Mouse (Mus musculus) retina, postnatal 1 day (tissue): ENCODE results near the gene Prss37.

Source experiments
- DNase-seq: peaks from one replicate; pipeline ENCODE4 v3.0.0-alpha.2; 2012

Prss37 gene

DNA sequence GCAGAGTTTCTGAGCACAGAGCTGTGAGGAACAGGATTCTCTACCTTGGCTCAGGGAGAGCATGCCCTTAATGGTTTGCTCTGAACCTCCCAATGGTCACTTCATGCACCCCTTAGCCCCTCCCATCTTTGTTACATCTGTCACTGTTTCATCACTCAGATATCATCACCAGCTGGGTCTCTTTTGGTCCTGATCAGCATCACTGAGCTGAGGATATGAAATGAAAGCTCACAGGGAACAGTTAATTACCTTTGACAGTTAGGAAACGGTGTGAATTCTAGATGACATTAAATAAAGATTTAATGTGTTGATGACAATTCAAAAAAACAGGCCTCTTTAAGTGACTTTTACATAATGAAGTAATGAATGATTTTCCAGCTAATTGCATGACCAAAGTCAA, at the start of gene Prss37:
Gene Prss37 (minus strand): TSS at position 101 of the 400 bp plus-strand sequence.
- no peak for DNase-seq

GRCm38 (mm10) chr6:40554950-40555349, 35.6 kb upstream of the Prss37 start, which contains the start of gene Olfr461:
Gene Olfr461 (minus strand): TSS chr6:40555050.
- no peak for DNase-seq

DNA sequence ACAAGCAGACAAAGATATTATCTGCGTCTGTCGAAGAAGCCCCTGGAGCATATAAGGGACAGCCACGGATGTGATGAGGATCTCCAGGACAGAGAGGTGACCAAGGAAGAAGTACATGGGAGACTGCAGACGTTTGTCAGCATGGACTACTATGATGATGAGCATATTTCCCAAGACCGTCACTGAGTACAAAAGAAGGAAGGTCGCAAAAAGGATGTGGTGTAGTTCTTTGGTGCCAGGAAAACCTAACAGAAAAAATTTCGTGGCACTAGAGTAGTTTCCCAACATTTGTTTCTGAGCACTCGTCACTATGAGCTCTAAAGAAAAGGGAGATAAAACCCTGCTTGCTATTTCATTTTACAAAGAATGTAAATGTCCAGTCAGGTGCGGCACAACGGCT, 25.4 kb upstream of the Prss37 start:
- no peak for DNase-seq

DNA sequence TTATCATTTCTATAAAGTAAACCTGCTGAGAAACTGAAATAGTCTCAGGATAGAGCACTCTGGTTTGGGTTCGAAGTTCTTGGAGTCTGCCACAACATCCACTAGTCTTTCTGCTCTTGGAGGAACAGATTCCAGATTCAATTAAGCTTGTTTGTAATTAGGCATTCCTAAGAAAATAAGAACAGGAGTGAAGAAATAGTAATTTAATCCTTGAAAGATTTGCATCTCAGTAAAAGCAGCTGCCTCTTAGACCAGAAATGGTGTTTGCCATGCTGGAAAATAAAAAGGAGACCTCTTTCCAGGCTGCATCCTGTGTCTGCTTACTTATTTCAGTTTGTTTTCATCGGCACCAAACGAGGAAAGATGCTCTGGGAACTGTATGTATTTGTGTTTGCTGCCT, 26.1 kb downstream of the Prss37 start, which contains the start of gene Tas2r108:
Gene Tas2r108 (plus strand): TSS at position 301 of the 400 bp plus-strand sequence.
- DNase-seq: no peak

DNA sequence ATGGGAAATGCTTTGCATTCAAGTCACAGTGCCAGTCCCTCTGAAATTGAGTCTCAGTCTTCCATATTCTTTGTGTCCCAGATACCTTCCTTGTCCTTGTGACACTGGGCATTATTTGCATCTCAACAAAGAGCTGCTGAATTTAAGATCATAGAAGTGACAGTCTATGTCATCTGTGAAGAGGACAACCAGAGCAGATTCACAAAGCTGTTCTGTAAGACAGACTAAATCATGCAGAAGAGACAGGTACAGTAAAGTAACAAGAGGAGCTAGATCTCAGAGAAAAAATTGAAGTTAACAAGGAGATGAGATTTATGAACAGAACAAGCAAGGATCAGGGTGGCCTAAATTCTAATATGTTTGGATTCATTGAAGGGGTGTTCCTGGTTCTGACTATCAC, 28.4 kb downstream of the Prss37 start, which contains the start of gene Tas2r137:
Gene Tas2r137 (plus strand): TSS at position 301 of the 400 bp plus-strand sequence.
- no peak for DNase-seq

DNA sequence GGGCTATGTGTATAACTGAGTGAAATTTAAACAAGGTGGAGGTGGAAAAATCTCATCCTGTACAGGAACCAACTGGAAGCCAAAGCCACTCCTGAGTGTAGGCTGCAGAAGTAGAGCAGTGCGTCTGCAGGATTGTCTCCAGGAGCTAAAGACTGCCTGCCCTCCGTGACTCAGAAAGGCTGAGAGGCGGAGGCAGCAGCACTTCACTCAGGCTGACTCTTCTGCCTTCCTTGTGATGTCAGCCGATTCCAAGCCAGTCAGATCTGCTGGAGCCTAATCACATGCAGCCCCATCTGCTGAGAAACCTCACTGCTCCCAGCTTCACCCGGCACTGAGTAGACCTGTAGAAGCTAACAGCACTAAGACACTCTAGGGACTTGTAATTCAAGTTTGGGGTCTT, 37.0 kb downstream of the Prss37 start:
- DNase-seq: no peak

DNA sequence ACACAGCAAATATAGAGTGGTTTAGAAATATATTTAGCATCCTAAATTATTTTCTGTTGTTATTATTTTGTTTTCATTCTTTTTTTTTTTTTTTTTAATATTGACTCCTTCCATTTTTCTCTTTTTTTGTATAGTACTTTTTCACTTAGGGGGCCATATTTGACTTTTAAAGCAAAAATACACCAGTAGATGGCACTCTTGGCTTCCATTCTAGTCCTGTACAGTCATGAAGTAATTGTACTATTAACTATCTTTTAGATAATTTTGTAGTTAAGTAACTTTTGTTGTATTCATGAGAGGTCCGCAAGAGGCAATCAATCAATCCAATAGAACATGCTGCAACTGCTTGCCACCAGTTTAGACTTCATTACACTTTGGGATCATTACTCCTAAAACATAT, 39.6 kb downstream of the Prss37 start:
- peak; percentile 9 for DNase-seq

GRCm38 (mm10) chr6:40476132-40476531, 43.2 kb downstream of the Prss37 start:
- DNase-seq: no peak

GRCm38 (mm10) chr6:40471720-40472010, 47.6 kb downstream of the Prss37 start:
- no peak for DNase-seq

DNA sequence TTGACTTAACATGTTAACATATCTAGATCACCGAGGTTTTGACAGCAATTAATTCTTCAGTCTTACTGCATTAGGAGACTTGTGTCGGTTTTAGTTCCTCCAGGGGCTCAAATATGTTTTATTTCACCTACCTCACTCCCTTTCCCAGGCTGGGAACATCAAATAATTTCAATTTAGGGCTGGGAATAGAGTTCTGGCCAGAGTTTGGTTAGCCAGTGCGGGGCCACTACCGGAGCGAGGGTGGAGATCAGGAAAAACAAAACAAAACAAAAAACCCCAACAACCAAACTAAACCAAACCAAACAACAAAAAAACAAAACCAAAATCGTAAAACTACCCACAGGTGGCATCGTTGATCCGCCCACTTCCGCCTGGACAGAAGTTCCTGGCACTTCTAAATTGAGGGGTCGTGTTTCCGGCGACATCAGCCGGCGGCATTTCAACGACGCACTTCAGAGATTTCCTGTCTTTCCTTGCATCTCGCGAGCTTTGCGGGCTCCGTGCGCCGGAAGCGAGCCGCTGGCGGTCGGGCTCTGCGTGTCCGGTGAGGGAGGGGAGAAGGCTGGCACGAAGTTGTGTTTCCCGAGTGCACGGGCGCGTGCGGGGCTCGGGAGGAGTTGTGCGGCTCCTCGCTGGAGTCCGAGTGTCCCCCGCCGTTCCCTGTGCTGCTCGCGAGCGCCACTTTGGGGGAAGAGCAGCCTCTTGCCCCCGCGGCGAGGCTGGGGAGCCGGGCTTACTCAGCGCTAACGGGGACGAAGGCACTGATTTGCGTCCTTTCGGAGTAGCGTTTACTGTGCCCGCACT, 48.2 kb downstream of the Prss37 start, which contains the start of gene Ssbp1:
Gene Ssbp1 (plus strand): TSS at position 437 of the 804 bp plus-strand sequence.
- DNase-seq: peak; percentile 98

DNA sequence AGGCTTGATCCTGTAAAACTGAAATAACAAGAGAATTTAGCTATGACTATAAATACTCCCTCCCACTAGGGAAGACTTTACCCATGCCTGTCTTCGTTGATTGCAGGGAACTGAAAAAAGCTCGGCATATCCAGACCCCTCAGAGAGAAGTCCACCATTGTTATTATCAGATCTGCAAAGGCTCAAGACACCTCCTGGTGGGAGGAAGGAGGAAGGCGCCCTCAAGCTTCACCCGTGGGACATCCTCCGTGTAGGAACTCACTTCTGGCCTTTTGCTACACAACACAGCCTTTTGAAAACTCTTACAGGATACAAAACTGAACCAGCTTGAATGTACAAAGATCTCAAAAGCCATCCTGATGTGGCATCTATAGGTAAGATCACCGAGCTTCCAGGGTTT, 53.6 kb downstream of the Prss37 start:
- DNase-seq: peak; percentile 26
